Mouse (Mus musculus): Measurements from ENCODE around the gene Dpp8.
"Not testable (repeated sequence)": the region's sequence is repeated elsewhere in the genome, so short reads cannot be mapped to it uniquely, and the experiment has no call there.

Gene Dpp8

GRCm38 (mm10) chr9:65032269-65033108, at the start of gene Dpp8:
TSS of gene Dpp8 (plus strand) at chr9:65032414.
- DNase-seq (ENCODE audit: low read depth, low spot score): peak; percentile 94

- DNase-seq (ENCODE audit: low read depth, low spot score): no peak
These were observed 47.0 kb upstream of the Dpp8 start for GRCm38 (mm10) chr9:64985037-64985794.

GRCm38 (mm10) chr9:64985807-64986206, 46.4 kb upstream of the Dpp8 start:
- no peak for DNase-seq (ENCODE audit: low read depth, low spot score)

GRCm38 (mm10) chr9:64987651-64988050, 44.6 kb upstream of the Dpp8 start:
- no peak for DNase-seq (ENCODE audit: low read depth, low spot score)

GRCm38 (mm10) chr9:64988443-64988842, 43.8 kb upstream of the Dpp8 start:
- no peak for DNase-seq (ENCODE audit: low read depth, low spot score)

GRCm38 (mm10) chr9:64990291-64990690, 41.9 kb upstream of the Dpp8 start:
- DNase-seq (ENCODE audit: low read depth, low spot score): no peak

GRCm38 (mm10) chr9:64995464-64995863, 36.8 kb upstream of the Dpp8 start:
- DNase-seq (ENCODE audit: low read depth, low spot score): not testable (repeated sequence)

- DNase-seq (ENCODE audit: low read depth, low spot score): no peak
These were observed 30.7 kb upstream of the Dpp8 start for GRCm38 (mm10) chr9:65001481-65001880.

- no peak for DNase-seq (ENCODE audit: low read depth, low spot score)
These were observed 26.5 kb upstream of the Dpp8 start for GRCm38 (mm10) chr9:65005737-65006136.

GRCm38 (mm10) chr9:65010632-65011031, 21.6 kb upstream of the Dpp8 start:
- no peak for DNase-seq (ENCODE audit: low read depth, low spot score)

GRCm38 (mm10) chr9:65011304-65011703, 20.9 kb upstream of the Dpp8 start:
- DNase-seq (ENCODE audit: low read depth, low spot score): no peak

GRCm38 (mm10) chr9:65015461-65016222, 16.6 kb upstream of the Dpp8 start:
- no peak for DNase-seq (ENCODE audit: low read depth, low spot score)

GRCm38 (mm10) chr9:65016241-65016977, 15.8 kb upstream of the Dpp8 start:
- DNase-seq (ENCODE audit: low read depth, low spot score): no peak

GRCm38 (mm10) chr9:65016978-65017827, 15.0 kb upstream of the Dpp8 start:
- DNase-seq (ENCODE audit: low read depth, low spot score): no peak

- DNase-seq (ENCODE audit: low read depth, low spot score): no peak
These were observed 14.3 kb upstream of the Dpp8 start for GRCm38 (mm10) chr9:65017896-65018295.

- no peak for DNase-seq (ENCODE audit: low read depth, low spot score)
These were observed 13.6 kb upstream of the Dpp8 start for GRCm38 (mm10) chr9:65018588-65019121.

GRCm38 (mm10) chr9:65019146-65019545, 13.1 kb upstream of the Dpp8 start:
- DNase-seq (ENCODE audit: low read depth, low spot score): no peak

- no peak for DNase-seq (ENCODE audit: low read depth, low spot score)
These were observed 12.1 kb upstream of the Dpp8 start for GRCm38 (mm10) chr9:65020128-65020527.

- peak; percentile 91 for DNase-seq (ENCODE audit: low read depth, low spot score)
These were observed 11.0 kb upstream of the Dpp8 start, which contains the start of gene Hacd3 for GRCm38 (mm10) chr9:65020991-65021886. TSS of gene Hacd3 (minus strand) at chr9:65021693.

All from mesoderm, embryonic 11.5 days (tissue).